Mouse (Mus musculus) forebrain, embryonic 10.5 days (tissue): ENCODE data around the gene Utrn. TPM values are rescaled to one million over a fixed set of nuclear protein-coding genes. Genes with fewer than 3 reads are reported as not detected.
"Not testable (repeated sequence)": the region's sequence is repeated elsewhere in the genome, so short reads cannot be mapped to it uniquely, and the experiment has no call there.

ENCODE experiments used
- DNase-seq: peaks from one replicate; pipeline ENCODE4 v3.0.0-alpha.2; 2017; ENCODE audit warnings: low spot score; ENCODE audit errors: extremely low spot score
- H3K27ac ChIP-seq: fragments of 300-500 bp; sonication (generic); 2 replicates; pipeline ENCODE4 v1.5.1; 2016; ENCODE audit warnings: mild to moderate bottlenecking
- H3K27me3 ChIP-seq: fragments of 300-500 bp; sonication (generic); 2 replicates; pipeline ENCODE4 v1.6.1; 2016; ENCODE audit warnings: mild to moderate bottlenecking; ENCODE audit not compliant: poor library complexity, severe bottlenecking
- H3K36me3 ChIP-seq: fragments of 300-500 bp; sonication (generic); replicated peaks from 2 replicates; pipeline ENCODE4 v1.6.1; 2016; ENCODE audit warnings: mild to moderate bottlenecking, moderate library complexity
- H3K4me1 ChIP-seq: fragments of 300-500 bp; sonication (generic); 2 replicates; pipeline ENCODE4 v1.6.1; 2016
- H3K4me3 ChIP-seq: fragments of 300-500 bp; sonication (generic); 2 replicates; pipeline ENCODE4 v1.5.1; 2016; ENCODE audit warnings: mild to moderate bottlenecking, moderate library complexity
- H3K9me3 ChIP-seq: fragments of 300-500 bp; sonication (generic); 2 replicates; pipeline ENCODE4 v1.6.1; 2016; ENCODE audit warnings: mild to moderate bottlenecking, moderate library complexity
- WGBS: fragments of 180-500 bp; shearing (Covaris S2); methylation state at CpG from one replicate; pipeline ENCODE4 v1.1.7; 2016; 5-methylcytosine and 5-hydroxymethylcytosine counted together
- polyA plus RNA-seq: library from polyadenylated mRNA; unstranded; fragments of >200 nt; fragmentation: Nextera tagmentation; extraction: Ambion mirVana; gene quantifications from 2 replicates; pipeline ENCODE4 v1.2.1, GENCODE M21; 2016

Gene Utrn
- polyA plus RNA-seq, 1 experiment from 2014 or later, result 44.3 TPM

GRCm38 (mm10) chr10:12609896-12610295 lies 259.3 kb downstream of the Utrn start:
- Histone ChIP-seq H3K4me1 (peaks cover 8% of the 10 kb centered on the region), H3K27me3 (no peaks in the 10 kb centered on the region), H3K9me3 (no peaks in the 10 kb centered on the region), H3K36me3 (no peaks in the 10 kb centered on the region), H3K4me3 (no peak overlapping the region), H3K27ac (no peak overlapping the region)
- DNase-seq, result no peak
- 79% methylated on average over 7 of the region's 7 CpGs for WGBS

- Histone ChIP-seq H3K4me1 (no peaks in the 10 kb centered on the region), H3K27me3 (no peaks in the 10 kb centered on the region), H3K36me3 (no peaks in the 10 kb centered on the region), H3K9me3 (no peaks in the 10 kb centered on the region), H3K4me3 (no peak overlapping the region), H3K27ac (no peak overlapping the region)
- no peak for DNase-seq
These were observed 260.5 kb downstream of the Utrn start for GRCm38 (mm10) chr10:12608634-12609033.

- 93% methylated on average over 6 of the region's 6 CpGs for WGBS
- not testable (repeated sequence) for DNase-seq, H3K27me3 ChIP-seq, H3K36me3 ChIP-seq, H3K27ac ChIP-seq, H3K9me3 ChIP-seq, H3K4me1 ChIP-seq, H3K4me3 ChIP-seq
These were observed 262.0 kb downstream of the Utrn start for GRCm38 (mm10) chr10:12607180-12607579.

DNA sequence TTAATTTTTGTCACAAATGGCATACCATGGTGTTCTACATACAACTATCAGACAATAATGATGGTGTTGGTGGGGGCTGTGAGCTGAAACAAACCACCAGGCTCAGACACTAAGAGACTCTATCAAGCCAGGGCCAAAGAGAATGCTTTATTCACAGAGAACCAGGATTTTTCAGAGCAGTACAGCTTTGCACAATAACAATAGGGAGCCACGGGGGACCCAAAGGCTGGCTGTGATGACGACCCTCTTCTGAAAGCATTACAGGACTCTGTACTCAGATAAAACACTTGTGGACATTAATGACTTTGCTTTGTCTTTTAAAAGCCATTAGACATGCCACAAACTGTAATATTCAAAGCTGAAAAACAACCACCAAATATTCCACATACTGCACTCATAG lies 273.8 kb downstream of the Utrn start:
- DNase-seq, result no peak
- Histone ChIP-seq H3K9me3 (no peaks in the 10 kb centered on the region), H3K36me3 (no peaks in the 10 kb centered on the region), H3K27ac (no peak overlapping the region), H3K27me3 (no peaks in the 10 kb centered on the region), H3K4me1 (peaks cover 7% of the 10 kb centered on the region), H3K4me3 (no peak overlapping the region)
- 18% methylated on average over 2 of the region's 2 CpGs for WGBS

DNA sequence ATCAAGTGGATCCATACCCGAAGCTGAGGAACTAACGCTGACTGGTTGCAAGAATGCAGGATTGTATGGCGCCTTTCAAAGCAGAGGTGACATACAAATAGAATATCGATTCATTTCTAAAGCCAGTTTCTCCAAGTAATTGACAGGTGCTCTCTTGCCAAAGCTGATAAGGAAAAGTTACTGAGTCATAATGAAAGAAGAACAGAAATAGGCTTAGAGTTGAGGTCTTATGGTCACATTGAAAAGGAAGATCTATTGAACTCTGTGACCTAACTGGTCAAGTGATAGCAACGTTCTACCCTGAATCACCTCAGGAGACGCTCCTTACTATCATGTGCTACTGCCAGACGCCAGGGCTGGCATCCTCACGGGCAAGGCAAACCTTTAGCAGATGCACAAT lies 274.2 kb downstream of the Utrn start:
- no peak overlapping the region for H3K4me3 ChIP-seq
- H3K36me3 ChIP-seq, result no peaks in the 10 kb centered on the region
- WGBS, result 86% methylated on average over 8 of the region's 8 CpGs
- no peak for DNase-seq
- H3K27ac ChIP-seq, result no peak overlapping the region
- H3K27me3 ChIP-seq, result no peaks in the 10 kb centered on the region
- peaks cover 7% of the 10 kb centered on the region for H3K4me1 ChIP-seq
- H3K9me3 ChIP-seq, result no peaks in the 10 kb centered on the region

- peaks cover 7% of the 10 kb centered on the region for H3K4me1 ChIP-seq
- no peaks in the 10 kb centered on the region for H3K27me3 ChIP-seq
- no peak overlapping the region for H3K4me3 ChIP-seq
- H3K36me3 ChIP-seq, result no peaks in the 10 kb centered on the region
- H3K9me3 ChIP-seq, result no peaks in the 10 kb centered on the region
- no peak for DNase-seq
- no peak overlapping the region for H3K27ac ChIP-seq
These were observed 276.1 kb downstream of the Utrn start for GRCm38 (mm10) chr10:12593071-12593470.

DNA sequence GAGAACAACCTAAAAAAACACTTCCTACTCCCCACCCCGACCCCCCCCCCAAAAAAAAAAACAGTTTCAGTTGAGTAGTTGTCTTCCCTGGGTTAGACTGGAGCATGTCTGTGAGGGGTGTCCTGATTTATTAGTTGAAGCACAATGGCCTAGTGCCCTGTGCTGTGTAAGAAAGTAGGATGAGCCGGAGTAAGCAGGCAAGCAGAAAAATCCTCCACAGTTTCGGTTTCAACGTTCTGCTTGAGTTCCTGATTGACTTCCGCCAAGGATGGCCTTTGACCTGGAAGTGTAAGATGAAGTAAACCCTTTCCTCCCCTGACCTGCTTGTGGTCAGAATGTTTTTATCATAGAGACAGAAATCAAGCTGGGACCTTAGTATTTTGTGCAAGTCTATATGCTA lies 277.2 kb downstream of the Utrn start:
- Histone ChIP-seq H3K36me3 (no peaks in the 10 kb centered on the region), H3K9me3 (no peaks in the 10 kb centered on the region)

GRCm38 (mm10) chr10:12588051-12588450 lies 281.1 kb downstream of the Utrn start:
- no peaks in the 10 kb centered on the region for H3K36me3 ChIP-seq
- no peak overlapping the region for H3K4me3 ChIP-seq
- no peaks in the 10 kb centered on the region for H3K27me3 ChIP-seq
- no peaks in the 10 kb centered on the region for H3K4me1 ChIP-seq
- WGBS, result 87% methylated on average over 7 of the region's 7 CpGs
- H3K27ac ChIP-seq, result no peak overlapping the region
- DNase-seq, result no peak
- no peaks in the 10 kb centered on the region for H3K9me3 ChIP-seq

More for the DNA sequence above, 277.2 kb downstream of the Utrn start:
- DNase-seq, result no peak
- H3K27ac ChIP-seq, result no peak overlapping the region
- no peaks in the 10 kb centered on the region for H3K27me3 ChIP-seq
- no peak overlapping the region for H3K4me3 ChIP-seq
- 71% methylated on average over 5 of the region's 5 CpGs for WGBS
- H3K4me1 ChIP-seq, result peaks cover 7% of the 10 kb centered on the region

GRCm38 (mm10) chr10:12587318-12587717 lies 281.8 kb downstream of the Utrn start:
- Histone ChIP-seq H3K4me3 (no peak overlapping the region), H3K27ac (no peak overlapping the region), H3K9me3 (no peaks in the 10 kb centered on the region), H3K27me3 (no peaks in the 10 kb centered on the region), H3K36me3 (no peaks in the 10 kb centered on the region), H3K4me1 (no peaks in the 10 kb centered on the region)
- WGBS, result 78% methylated on average over 1 of the region's 1 CpGs
- no peak for DNase-seq

GRCm38 (mm10) chr10:12586825-12587224 lies 282.3 kb downstream of the Utrn start:
- Histone ChIP-seq H3K36me3 (no peaks in the 10 kb centered on the region), H3K27me3 (no peaks in the 10 kb centered on the region), H3K27ac (no peak overlapping the region), H3K4me1 (no peaks in the 10 kb centered on the region), H3K4me3 (no peak overlapping the region), H3K9me3 (no peaks in the 10 kb centered on the region)
- DNase-seq, result no peak
- 90% methylated on average over 2 of the region's 2 CpGs for WGBS

DNA sequence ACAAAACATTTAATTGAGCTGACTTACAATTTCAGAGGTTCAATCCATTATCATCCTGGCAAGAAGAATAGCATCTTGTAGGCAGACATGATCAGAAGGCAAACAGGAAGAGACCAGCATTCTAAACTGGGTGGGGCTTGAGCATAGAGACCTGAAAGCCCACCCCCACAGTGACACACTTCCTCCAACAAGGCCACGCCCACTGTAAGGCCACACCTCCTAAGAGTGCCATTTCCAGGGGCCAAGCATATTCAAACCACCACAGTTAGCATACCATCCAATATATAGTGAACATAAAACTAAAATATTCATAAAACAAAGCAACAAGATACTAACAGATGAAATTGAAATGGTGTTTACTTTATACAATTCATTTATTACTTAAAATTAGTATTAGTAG lies 283.0 kb downstream of the Utrn start:
- DNase-seq, result no peak
- Histone ChIP-seq H3K4me1 (no peaks in the 10 kb centered on the region), H3K36me3 (no peaks in the 10 kb centered on the region), H3K27ac (no peak overlapping the region), H3K27me3 (no peaks in the 10 kb centered on the region), H3K4me3 (no peak overlapping the region), H3K9me3 (no peaks in the 10 kb centered on the region)
- 89% methylated on average over 1 of the region's 1 CpGs for WGBS

DNA sequence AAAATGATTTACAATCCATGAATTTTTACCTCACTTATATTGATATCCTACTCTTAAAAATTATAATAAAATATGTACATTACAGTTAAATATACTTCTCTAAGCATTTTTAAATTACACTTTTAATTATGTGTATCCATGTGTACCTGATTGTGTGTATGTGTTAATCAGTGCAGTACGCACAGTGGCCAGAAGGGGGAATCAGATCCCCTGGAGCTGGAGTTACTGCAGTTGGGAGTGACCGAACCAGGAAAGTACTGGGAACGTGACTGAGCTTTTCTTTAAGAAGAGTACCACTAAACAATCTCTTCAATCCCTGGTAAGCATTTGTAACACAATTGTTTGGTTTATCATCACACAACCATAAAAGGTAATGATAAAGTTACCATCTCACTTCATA lies 285.7 kb downstream of the Utrn start:
- Histone ChIP-seq H3K4me1 (peaks cover 9% of the 10 kb centered on the region), H3K27ac (no peak overlapping the region), H3K27me3 (no peaks in the 10 kb centered on the region), H3K9me3 (no peaks in the 10 kb centered on the region), H3K4me3 (no peak overlapping the region), H3K36me3 (no peaks in the 10 kb centered on the region)
- 89% methylated on average over 3 of the region's 3 CpGs for WGBS
- DNase-seq, result no peak

GRCm38 (mm10) chr10:12579048-12579447 lies 290.1 kb downstream of the Utrn start:
- Histone ChIP-seq H3K4me1 (peaks cover 35% of the 10 kb centered on the region), H3K27me3 (no peaks in the 10 kb centered on the region), H3K36me3 (no peaks in the 10 kb centered on the region), H3K9me3 (no peaks in the 10 kb centered on the region), H3K4me3 (no peak overlapping the region), H3K27ac (no peak overlapping the region)
- WGBS, result 7% methylated on average over 1 of the region's 1 CpGs
- no peak for DNase-seq

GRCm38 (mm10) chr10:12575849-12576435 lies 293.2 kb downstream of the Utrn start:
- H3K27me3 ChIP-seq, result no peaks in the 10 kb centered on the region
- H3K27ac ChIP-seq, result no peak overlapping the region
- H3K9me3 ChIP-seq, result no peaks in the 10 kb centered on the region
- no peaks in the 10 kb centered on the region for H3K36me3 ChIP-seq
- WGBS, result 73% methylated on average over 8 of the region's 8 CpGs
- H3K4me1 ChIP-seq, result peaks cover 51% of the 10 kb centered on the region
- no peak overlapping the region for H3K4me3 ChIP-seq
- no peak for DNase-seq
